Mouse (Mus musculus): ENCODE measurements around the gene Trafd1.
"Not testable (repeated sequence)": the region's sequence is repeated elsewhere in the genome, so short reads cannot be mapped to it uniquely, and the experiment has no call there.

Gene Trafd1

DNA sequence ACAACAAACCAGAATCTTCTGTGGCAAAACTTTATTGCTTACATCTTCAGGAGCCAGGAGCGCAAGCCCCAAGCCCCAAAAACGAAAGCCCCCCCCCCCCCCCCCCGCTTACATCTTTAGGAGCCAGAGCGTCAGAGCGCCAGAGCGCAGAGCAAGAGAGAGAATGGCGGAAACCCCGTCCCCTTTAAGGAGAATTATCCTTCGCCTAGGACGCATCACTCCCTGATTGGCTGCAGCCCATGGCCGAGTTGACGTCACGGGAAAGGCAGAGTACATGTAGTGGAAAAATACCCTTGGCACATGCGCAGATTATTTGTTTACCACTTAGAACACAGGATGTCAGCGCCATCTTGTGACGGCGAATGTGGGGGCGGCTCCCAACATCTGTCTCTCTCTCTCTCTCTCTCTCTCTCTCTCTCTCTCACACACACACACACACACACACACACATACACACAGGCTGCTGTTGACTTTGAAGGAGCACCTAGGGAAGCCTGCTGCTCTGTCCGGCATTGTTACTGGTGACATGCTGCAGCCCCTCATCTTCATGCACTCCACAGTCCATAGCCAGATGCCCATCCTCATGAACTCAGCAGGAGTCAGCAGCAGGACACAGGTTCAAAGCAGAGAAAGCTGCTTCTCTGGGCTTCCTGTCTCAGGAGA is 55.1 kb downstream of the Trafd1 start:
- not testable (repeated sequence) for DNase-seq (ENCODE audit: low spot score)

DNA sequence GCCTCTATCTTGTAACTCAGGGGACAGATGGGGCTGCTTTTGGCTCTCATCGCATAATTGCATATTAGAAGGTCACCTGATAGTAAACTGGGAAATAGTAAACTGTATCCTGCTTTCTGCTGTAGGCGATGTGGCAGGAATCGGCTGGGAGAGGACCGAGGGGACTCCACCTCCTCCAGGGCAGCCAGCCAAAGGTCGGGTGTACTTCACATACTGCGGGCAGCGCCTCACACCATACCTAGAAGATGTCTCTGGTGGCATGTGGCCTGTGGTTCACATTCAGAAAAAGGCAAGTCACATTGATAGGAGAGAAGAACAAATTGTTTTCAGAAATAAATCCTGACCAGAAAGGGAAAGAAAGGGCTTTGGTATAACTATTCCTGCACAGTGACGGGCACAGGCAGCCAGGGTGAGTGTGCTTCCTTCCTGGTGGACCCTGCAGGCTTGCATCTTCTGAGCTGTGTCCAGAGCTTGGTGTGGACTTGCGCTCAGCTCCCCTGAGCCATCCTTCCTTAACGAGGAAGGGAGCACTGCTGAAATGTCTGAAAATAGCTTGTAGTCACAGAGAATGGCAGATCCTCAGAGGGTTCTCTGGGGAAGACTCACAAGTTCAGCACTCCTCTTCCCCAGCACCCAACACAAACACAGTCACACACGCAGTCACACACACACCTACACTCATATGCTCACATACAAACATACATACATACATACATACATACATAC is 55.9 kb downstream of the Trafd1 start:
- no peak for DNase-seq (ENCODE audit: low spot score)

DNA sequence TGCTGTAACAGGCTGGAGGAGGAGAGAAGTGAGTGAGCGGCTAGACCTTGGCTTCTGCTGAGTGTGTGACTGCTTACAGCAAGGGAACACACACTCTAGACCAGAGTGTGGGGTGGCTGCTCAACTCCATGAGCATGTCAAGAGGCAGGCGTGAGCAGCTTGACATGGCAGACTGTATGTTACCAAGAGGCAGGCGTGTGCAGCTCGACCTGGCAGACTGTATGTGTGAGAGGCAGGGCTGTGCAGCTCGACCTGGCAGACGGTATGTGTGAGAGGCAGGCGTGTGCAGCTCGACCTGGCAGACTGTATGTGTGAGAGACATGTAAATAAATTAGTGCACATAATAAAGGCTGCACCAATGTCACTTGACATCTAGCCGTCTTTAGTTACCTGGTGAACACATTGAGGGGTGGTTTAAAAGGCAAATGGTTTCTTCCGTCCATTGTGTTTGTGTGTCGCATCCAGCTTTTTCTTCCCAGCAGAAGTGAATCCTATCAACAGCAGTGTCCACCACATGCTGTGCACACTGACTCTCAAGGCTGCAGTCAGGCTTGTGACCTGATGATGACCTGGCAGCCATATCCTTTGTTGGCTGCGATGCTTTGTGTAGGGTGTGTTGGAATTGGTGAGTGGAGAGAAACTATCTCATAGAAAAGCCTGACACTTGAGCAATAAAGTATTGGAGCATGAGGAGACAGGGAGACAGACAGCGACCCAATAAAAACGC is 59.2 kb downstream of the Trafd1 start:
- DNase-seq (ENCODE audit: low spot score) = no peak

All from layer of hippocampus, adult 11-12 months (tissue).